9 mouse cellular contexts compared by ENCODE assay signal in the genomic region with DNA sequence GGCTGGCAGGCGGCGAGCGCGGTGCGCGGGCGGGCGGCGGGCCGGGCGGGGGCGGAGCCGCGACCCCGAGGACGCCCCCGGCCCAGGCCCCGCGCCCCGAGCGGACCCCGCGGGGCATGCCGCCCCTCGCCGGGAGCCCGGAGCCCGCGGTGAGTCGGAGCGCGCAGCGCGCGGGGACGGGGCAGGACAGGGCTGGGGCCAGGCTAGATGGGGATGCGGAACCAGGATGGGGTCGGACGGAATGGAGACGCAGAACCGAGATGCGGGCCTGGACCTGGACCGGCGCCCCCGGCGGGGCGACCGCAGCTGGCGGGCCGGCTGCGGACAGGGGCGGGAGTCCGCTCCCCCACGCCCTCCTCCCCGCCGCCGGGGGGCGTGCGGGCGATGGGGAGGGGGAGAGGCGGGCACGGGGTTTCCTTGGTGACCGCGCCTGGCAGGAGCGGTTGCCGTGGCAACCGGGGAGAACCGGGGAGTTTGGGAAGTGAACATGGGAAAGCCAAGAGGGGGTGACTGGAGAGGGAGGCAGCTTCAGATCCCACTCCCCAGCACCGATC. TPM values are rescaled to one million over a fixed set of nuclear protein-coding genes. Genes with fewer than 3 reads are reported as not detected.
DNase-seq lines count a peak whose midpoint lies in the region; ATAC-seq lines count a peak whose summit lies in the region.
"Had no signal": no experiment of that assay in that cellular context is flagged by ENCODE, and none has a peak within 500 bp of the region (broad histone marks: within the 10 kb centered on the region; RNA-seq: fewer than 3 reads in every experiment).

A gene (plus strand): TSS at position 51 of the 554 bp plus-strand sequence.

- H3K9me3 ChIP-seq in embryonic facial prominence, embryonic 13.5 days: no peaks in the 10 kb centered on the region

- peak within 1 kb of the TSS; percentile 86 for H3K4me2 ChIP-seq in embryonic facial prominence, embryonic 13.5 days

- peak within 1 kb of the TSS; percentile 65 for H3K4me3 ChIP-seq in embryonic facial prominence, embryonic 13.5 days

- no peaks in the 10 kb centered on the region for H3K36me3 ChIP-seq in embryonic facial prominence, embryonic 13.5 days

- H3K4me1 ChIP-seq in embryonic facial prominence, embryonic 13.5 days: peaks cover 20% of the 10 kb centered on the region

- H3K9ac ChIP-seq in embryonic facial prominence, embryonic 13.5 days: peak within 1 kb of the TSS; percentile 77

- under 1% methylated on average over 41 of the region's 69 CpGs for WGBS in embryonic facial prominence, embryonic 13.5 days

- intact Hi-C loops in heart, postnatal 25 days (cut with DNase I): no loop called here
- intact Hi-C loops in left cerebral cortex, postnatal 25 days (cut with DNase I): loop anchor here (1.0 kb wide), 1 partner anchor 12 kb away; no protein-coding TSS in a partner anchor

- peak; percentile 73 for DNase-seq in layer of hippocampus, adult 11-12 months (ENCODE audit: low spot score)
- DNase-seq in layer of hippocampus, adult 9-10 months (ENCODE audit: low spot score): no peak
- DNase-seq in heart, postnatal 25 days (ENCODE audit: low spot score): no peak
- DNase-seq in left cerebral cortex, postnatal 25 days (ENCODE audit: low spot score in 2 of 2): peak; percentile 85 to 86
- DNase-seq in right cerebral cortex, adult 18-20 months: peak; percentile 85
- no peak for DNase-seq in spleen, postnatal 4 days (ENCODE audit: low spot score in 2 of 2)
- DNase-seq in urinary bladder, postnatal 10 days (ENCODE audit: low spot score): no peak

- no peak; the same call in 1 of the 2 replicates for ATAC-seq in embryonic facial prominence, embryonic 13.5 days (ENCODE audit: insufficient number of reproducible peaks, insufficient read depth, low FRiP score, low TSS enrichment, low read depth)

- peak within 1 kb of the TSS; percentile 44 for H3K27ac ChIP-seq in embryonic facial prominence, embryonic 13.5 days

- H3K27me3 ChIP-seq in embryonic facial prominence, embryonic 13.5 days: peaks cover 68% of the 10 kb centered on the region

RNA-seq across cellular contexts. Expression of the gene that starts here (rescaled TPM):
- 1.5 and 1.6 TPM in 2 replicates for polyA plus RNA-seq in embryonic facial prominence, embryonic 13.5 days (2015; fragmentation: Nextera tagmentation; extraction: Ambion mirVana)
- 10 to 100 TPM; 27.9 to 32.7 TPM for total RNA-seq in heart, postnatal 25 days (2021)
- 100 to 1,000 TPM; 268 to 278 TPM for total RNA-seq in left cerebral cortex, postnatal 25 days (2021)
- polyA plus RNA-seq: liver, embryonic 16.5 days had no signal

Comparison
In these comparisons a context has a peak if more than half of its experiments do, and no peak if none do; other contexts are left out.
1. RNA of the gene that starts here (total RNA-seq): 268 to 278 TPM in left cerebral cortex, postnatal 25 days; 27.9 to 32.7 TPM in heart, postnatal 25 days; every median in the first group is over 4 times any median in the second.
2. DNase-seq: peak in layer of hippocampus, adult 11-12 months (single experiment), left cerebral cortex, postnatal 25 days (2 of 2) and right cerebral cortex, adult 18-20 months (single experiment); none in layer of hippocampus, adult 9-10 months (single experiment), heart, postnatal 25 days (single experiment), spleen, postnatal 4 days (0 of 2) and urinary bladder, postnatal 10 days (single experiment).